Mouse (Mus musculus): ENCODE measurements at regions not wholly inside any gene's neighbourhood (a gene's known extent, or its start where the extent isn't known, plus 50 kb on each side); places are given as distances from the start of the nearest gene placed in this dataset.

DNA sequence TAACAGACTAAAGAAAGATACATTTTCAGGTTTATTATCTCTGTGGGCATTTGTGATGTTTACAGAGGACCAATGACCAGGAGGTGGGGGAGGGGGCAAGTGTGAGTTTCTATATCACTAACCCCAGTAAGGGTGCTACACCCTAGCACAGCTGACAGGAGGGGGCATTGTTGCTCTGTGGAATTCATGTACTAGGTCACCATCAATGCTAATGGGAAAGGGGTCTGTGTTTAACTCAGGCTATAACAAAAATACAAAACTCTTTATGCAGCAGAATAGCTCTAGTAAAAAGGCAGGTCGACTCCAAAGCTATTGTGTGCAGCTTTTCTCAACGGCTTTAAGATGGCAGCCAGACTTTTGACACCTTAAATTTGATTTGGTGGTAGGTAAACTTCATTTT, 181.1 kb upstream of the Lrig3 start:
- Histone ChIP-seq H3K79me2 (ENCODE audit: control insufficient read depth, insufficient read depth, low read length, poor library complexity) (no peaks in the 10 kb centered on the region), H3K36me3 (ENCODE audit: control insufficient read depth in 1 of 2, insufficient read depth in 2 of 2, low read length in 2 of 2) (no peaks in the 10 kb centered on the region), H3K9ac (ENCODE audit: control insufficient read depth, low read depth, low read length, poor library complexity, severe bottlenecking) (no peak overlapping the region), H3K27me3 (ENCODE audit: control insufficient read depth in 1 of 2, insufficient read depth in 2 of 2, low read length in 2 of 2) (no peaks in the 10 kb centered on the region), H3K4me3 (ENCODE audit: control insufficient read depth in 1 of 2, insufficient read depth in 1 of 2, low read depth in 2 of 2, low read length in 2 of 2) (no peak overlapping the region), H3K4me1 (ENCODE audit: control insufficient read depth in 1 of 2, insufficient read depth in 2 of 2, low read length in 2 of 2) (no peaks in the 10 kb centered on the region), H3K9me3 (replicated peaks; ENCODE audit: insufficient read depth, low read length) (no peaks in the 10 kb centered on the region), H3K27ac (ENCODE audit: control insufficient read depth, low read depth, low read length) (no peak overlapping the region)
- no peak for TF ChIP-seq GATA1 (IDR thresholded peaks at IDR 0.05; ENCODE audit: low read depth, low read length)
- TF ChIP-seq USF1 (IDR thresholded peaks at IDR 0.05; ENCODE audit: low read depth, low read length) = no peak
- TF ChIP-seq USF2 (IDR thresholded peaks at IDR 0.05; ENCODE audit: borderline replicate concordance in 1 of 2, insufficient read depth in 1 of 2, low read depth in 1 of 2, low read length in 2 of 2) = no peak
- no peak for TF ChIP-seq BHLHE40 (IDR thresholded peaks at IDR 0.05; ENCODE audit: borderline replicate concordance, low read depth, low read length)
- TF ChIP-seq CHD1 (IDR thresholded peaks at IDR 0.05; ENCODE audit: low read depth, low read length) = no peak
- TF ChIP-seq CTCF (IDR thresholded peaks at IDR 0.05 in 2 of 3, conservative IDR thresholded peaks at IDR 0.05 in 1 of 3; ENCODE audit: control insufficient read depth in 1 of 3, insufficient read depth in 1 of 3, low read depth in 2 of 3, low read length in 3 of 3, poor library complexity in 1 of 3, severe bottlenecking in 1 of 3) = no peak
- no peak for TF ChIP-seq UBTF (IDR thresholded peaks at IDR 0.05; ENCODE audit: borderline replicate concordance, insufficient read depth, low read depth, low read length)
- TF ChIP-seq SMC3 (IDR thresholded peaks at IDR 0.05; ENCODE audit: low read depth, low read length) = no peak
- TF ChIP-seq KAT2A (conservative IDR thresholded peaks at IDR 0.05; ENCODE audit: low read depth, low read length) = no peak
- no peak for TF ChIP-seq GABPA (IDR thresholded peaks at IDR 0.05; ENCODE audit: low read depth, low read length)
- TF ChIP-seq MAX (IDR thresholded peaks at IDR 0.05; ENCODE audit: low read length) = no peak
- no peak for TF ChIP-seq MAFK (IDR thresholded peaks at IDR 0.05; ENCODE audit: borderline replicate concordance, low read depth, low read length)
- no peak for TF ChIP-seq NELFE (IDR thresholded peaks at IDR 0.05; ENCODE audit: low read depth, low read length)
- no peak for TF ChIP-seq POLR2AphosphoS5 (IDR thresholded peaks at IDR 0.05; ENCODE audit: borderline replicate concordance, low read depth, low read length)
- no peak for TF ChIP-seq POLR2AphosphoS2 (IDR thresholded peaks at IDR 0.05; ENCODE audit: low read length)
- no peak for TF ChIP-seq TCF12 (IDR thresholded peaks at IDR 0.05; ENCODE audit: low read depth, low read length)
- TF ChIP-seq RCOR1 (IDR thresholded peaks at IDR 0.05; ENCODE audit: low read depth, low read length) = no peak
- TF ChIP-seq MEF2A (IDR thresholded peaks at IDR 0.05; ENCODE audit: extremely low read depth, insufficient replicate concordance, low read depth, low read length, poor library complexity, severe bottlenecking) = no peak
- no peak for TF ChIP-seq TAL1 (IDR thresholded peaks at IDR 0.05; ENCODE audit: low read length)
- no peak for TF ChIP-seq MYC (IDR thresholded peaks at IDR 0.05; ENCODE audit: low read depth, low read length)
- DNase-seq (ENCODE audit: low read depth, low spot score) = no peak
